Mouse (Mus musculus): Measurements from ENCODE around the gene Ppia. TPM values are rescaled to one million over a fixed set of nuclear protein-coding genes. Genes with fewer than 3 reads are reported as not detected.

The Ppia gene
- polyA plus RNA-seq, 1 experiment = 340 TPM

- peaks cover 20% of the 10 kb centered on the region for H3K36me3 ChIP-seq (ENCODE audit: control insufficient read depth, insufficient read depth, low read length)
- TF ChIP-seq CTCF (IDR thresholded peaks at IDR 0.05; ENCODE audit: extremely low read depth, insufficient read depth, insufficient read length, insufficient replicate concordance) (no peak), POLR2A (IDR thresholded peaks at IDR 0.05; ENCODE audit: low read depth, low read length) (no peak; the same call in 1 of the 2 replicates)
- WGBS = 37% methylated on average over 8 of the region's 8 CpGs
- H3K27ac ChIP-seq (ENCODE audit: insufficient read depth, low read length) = peak overlapping the region; percentile 93
- peaks cover 19% of the 10 kb centered on the region; the same call in 1 of the 2 replicates for H3K4me1 ChIP-seq (ENCODE audit: control insufficient read depth, insufficient read depth, insufficient read length)
- peak; percentile 78 to 80 for DNase-seq (ENCODE audit: low read depth in 1 of 2, low spot score in 2 of 2)
- peak overlapping the region; percentile 14; the same call in 1 of the 2 replicates for H3K4me3 ChIP-seq (ENCODE audit: extremely low read depth, insufficient read depth, insufficient read length)
- H3K27me3 ChIP-seq (ENCODE audit: control insufficient read depth, insufficient read depth, low read length) = no peaks in the 10 kb centered on the region
These were observed 23.5 kb upstream of the Ppia start for GRCm38 (mm10) chr11:6391516-6392276.

GRCm38 (mm10) chr11:6392857-6393256, 22.4 kb upstream of the Ppia start:
- TF ChIP-seq CTCF (IDR thresholded peaks at IDR 0.05; ENCODE audit: extremely low read depth, insufficient read depth, insufficient read length, insufficient replicate concordance) = no peak
- TF ChIP-seq POLR2A (IDR thresholded peaks at IDR 0.05; ENCODE audit: low read depth, low read length) = no peak
- DNase-seq (ENCODE audit: low read depth in 1 of 2, low spot score in 2 of 2) = no peak
- no peak overlapping the region for H3K4me3 ChIP-seq (ENCODE audit: extremely low read depth, insufficient read depth, insufficient read length)
- peak overlapping the region; percentile 50 for H3K27ac ChIP-seq (ENCODE audit: insufficient read depth, low read length)
- no peaks in the 10 kb centered on the region for H3K27me3 ChIP-seq (ENCODE audit: control insufficient read depth, insufficient read depth, low read length)
- H3K36me3 ChIP-seq (ENCODE audit: control insufficient read depth, insufficient read depth, low read length) = peaks cover 32% of the 10 kb centered on the region
- H3K4me1 ChIP-seq (ENCODE audit: control insufficient read depth, insufficient read depth, insufficient read length) = peaks cover 19% of the 10 kb centered on the region; the same call in 1 of the 2 replicates
- 43% methylated on average over 6 of the region's 6 CpGs for WGBS

GRCm38 (mm10) chr11:6393866-6394265, 21.4 kb upstream of the Ppia start:
- DNase-seq (ENCODE audit: low read depth in 1 of 2, low spot score in 2 of 2) = no peak
- no peak for TF ChIP-seq POLR2A (IDR thresholded peaks at IDR 0.05; ENCODE audit: low read depth, low read length)
- TF ChIP-seq CTCF (IDR thresholded peaks at IDR 0.05; ENCODE audit: extremely low read depth, insufficient read depth, insufficient read length, insufficient replicate concordance) = no peak
- Histone ChIP-seq H3K36me3 (ENCODE audit: control insufficient read depth, insufficient read depth, low read length) (peaks cover 41% of the 10 kb centered on the region), H3K27ac (ENCODE audit: insufficient read depth, low read length) (no peak overlapping the region), H3K4me1 (ENCODE audit: control insufficient read depth, insufficient read depth, insufficient read length) (peaks cover 17% of the 10 kb centered on the region; the same call in 1 of the 2 replicates), H3K4me3 (ENCODE audit: extremely low read depth, insufficient read depth, insufficient read length) (no peak overlapping the region), H3K27me3 (ENCODE audit: control insufficient read depth, insufficient read depth, low read length) (no peaks in the 10 kb centered on the region)
- WGBS = 74% methylated on average over 1 of the region's 1 CpGs

GRCm38 (mm10) chr11:6395565-6395964, 19.7 kb upstream of the Ppia start:
- Histone ChIP-seq H3K27ac (ENCODE audit: insufficient read depth, low read length) (no peak overlapping the region), H3K36me3 (ENCODE audit: control insufficient read depth, insufficient read depth, low read length) (peaks cover 51% of the 10 kb centered on the region), H3K27me3 (ENCODE audit: control insufficient read depth, insufficient read depth, low read length) (no peaks in the 10 kb centered on the region), H3K4me3 (ENCODE audit: extremely low read depth, insufficient read depth, insufficient read length) (no peak overlapping the region), H3K4me1 (ENCODE audit: control insufficient read depth, insufficient read depth, insufficient read length) (peaks cover 12% of the 10 kb centered on the region; the same call in 1 of the 2 replicates)
- DNase-seq (ENCODE audit: low read depth in 1 of 2, low spot score in 2 of 2) = no peak
- WGBS = 80% methylated on average over 5 of the region's 5 CpGs
- TF ChIP-seq POLR2A (IDR thresholded peaks at IDR 0.05; ENCODE audit: low read depth, low read length) = no peak
- no peak for TF ChIP-seq CTCF (IDR thresholded peaks at IDR 0.05; ENCODE audit: extremely low read depth, insufficient read depth, insufficient read length, insufficient replicate concordance)

- DNase-seq (ENCODE audit: low read depth in 1 of 2, low spot score in 2 of 2) = no peak
- Histone ChIP-seq H3K27ac (ENCODE audit: insufficient read depth, low read length) (no peak overlapping the region), H3K36me3 (ENCODE audit: control insufficient read depth, insufficient read depth, low read length) (peaks cover 71% of the 10 kb centered on the region), H3K27me3 (ENCODE audit: control insufficient read depth, insufficient read depth, low read length) (no peaks in the 10 kb centered on the region), H3K4me1 (ENCODE audit: control insufficient read depth, insufficient read depth, insufficient read length) (no peaks in the 10 kb centered on the region), H3K4me3 (ENCODE audit: extremely low read depth, insufficient read depth, insufficient read length) (no peak overlapping the region)
- TF ChIP-seq CTCF (IDR thresholded peaks at IDR 0.05; ENCODE audit: extremely low read depth, insufficient read depth, insufficient read length, insufficient replicate concordance) (no peak), POLR2A (IDR thresholded peaks at IDR 0.05; ENCODE audit: low read depth, low read length) (no peak)
- 91% methylated on average over 10 of the region's 10 CpGs for WGBS
These were observed 17.1 kb upstream of the Ppia start for GRCm38 (mm10) chr11:6398141-6398540.

- Histone ChIP-seq H3K36me3 (ENCODE audit: control insufficient read depth, insufficient read depth, low read length) (peaks cover 66% of the 10 kb centered on the region), H3K27ac (ENCODE audit: insufficient read depth, low read length) (no peak overlapping the region), H3K4me3 (ENCODE audit: extremely low read depth, insufficient read depth, insufficient read length) (no peak overlapping the region), H3K27me3 (ENCODE audit: control insufficient read depth, insufficient read depth, low read length) (no peaks in the 10 kb centered on the region), H3K4me1 (ENCODE audit: control insufficient read depth, insufficient read depth, insufficient read length) (peaks cover 9% of the 10 kb centered on the region; the same call in 1 of the 2 replicates)
- no peak for TF ChIP-seq POLR2A (IDR thresholded peaks at IDR 0.05; ENCODE audit: low read depth, low read length)
- peak; percentile 84; the same call in 1 of the 2 replicates for TF ChIP-seq CTCF (IDR thresholded peaks at IDR 0.05; ENCODE audit: extremely low read depth, insufficient read depth, insufficient read length, insufficient replicate concordance)
- DNase-seq (ENCODE audit: low read depth in 1 of 2, low spot score in 2 of 2) = peak; percentile 55 to 78
- 86% methylated on average over 19 of the region's 19 CpGs for WGBS
These were observed 12.4 kb upstream of the Ppia start for GRCm38 (mm10) chr11:6402515-6403510.
